Mouse (Mus musculus) kidney, postnatal 0 days (tissue): ENCODE data around the gene Mthfs. TPM values are rescaled to one million over a fixed set of nuclear protein-coding genes. Genes with fewer than 3 reads are reported as not detected.

ENCODE experiments used
- ATAC-seq: fragments of 200-750 bp; cut with Nextera tagmentation; replicated peaks from 2 replicates; pipeline ENCODE4 v1.8.0; 2017; ENCODE audit warnings: low read depth, moderate number of reproducible peaks, moderate TSS enrichment, moderate library complexity; ENCODE audit not compliant: low FRiP score
- DNase-seq: peaks from one replicate; pipeline ENCODE4 v3.0.0-alpha.2; 2016; ENCODE audit warnings: low spot score
- H3K27ac ChIP-seq: fragments of 300-500 bp; sonication (generic); 2 replicates; pipeline ENCODE4 v1.5.1; 2014; ENCODE audit warnings: mild to moderate bottlenecking
- H3K27me3 ChIP-seq: fragments of 300-500 bp; sonication (generic); 2 replicates; pipeline ENCODE4 v1.6.1; 2014; ENCODE audit warnings: low read length, mixed read lengths; ENCODE audit not compliant: insufficient read depth
- H3K36me3 ChIP-seq: fragments of 300-500 bp; sonication (generic); 2 replicates; pipeline ENCODE4 v1.6.1; 2014; ENCODE audit warnings: low read length, mixed read lengths; ENCODE audit not compliant: insufficient read depth
- H3K4me1 ChIP-seq: fragments of 300-500 bp; sonication (generic); replicated peaks from 2 replicates; pipeline ENCODE4 v1.6.1; 2014; ENCODE audit warnings: antibody characterized with exemption, low read length, mixed read lengths; ENCODE audit not compliant: insufficient read depth
- H3K4me2 ChIP-seq: fragments of 300-500 bp; sonication (generic); 2 replicates; pipeline ENCODE4 v1.6.1; 2014; ENCODE audit warnings: mild to moderate bottlenecking, low read length, moderate library complexity, mixed read lengths
- H3K4me3 ChIP-seq: fragments of 300-500 bp; sonication (generic); replicated peaks from 2 replicates; pipeline ENCODE4 v1.5.1; 2014; ENCODE audit warnings: low read depth, low read length
- H3K9ac ChIP-seq: fragments of 300-500 bp; sonication (generic); 2 replicates; pipeline ENCODE4 v1.6.1; 2014; ENCODE audit warnings: low read depth, low read length
- H3K9me3 ChIP-seq: fragments of 300-500 bp; sonication (generic); replicated peaks from 2 replicates; pipeline ENCODE4 v1.6.1; 2016; ENCODE audit warnings: low read length, inconsistent platforms, mixed read lengths
- CTCF ChIP-seq: IDR thresholded peaks from 2 replicates; pipeline ENCODE4 v1.5.1; 2016; ENCODE audit warnings: antibody characterized with exemption, low read depth, mild to moderate bottlenecking, moderate library complexity
- WGBS: fragments of 180-500 bp; shearing (Covaris S2); extraction: QIAGEN DNeasy Blood & Tissue Kit; methylation state at CpG from one replicate; pipeline ENCODE4 v1.1.7; 2014; 5-methylcytosine and 5-hydroxymethylcytosine counted together
- polyA plus RNA-seq: library from polyadenylated mRNA; unstranded; fragments of >200 nt; fragmentation: Nextera tagmentation; extraction: Ambion mirVana; gene quantifications from 2 replicates; pipeline ENCODE4 v1.2.1, GENCODE M21; 2015

The Mthfs gene
- polyA plus RNA-seq, 1 experiment from 2014 or later = 50.1 TPM

DNA sequence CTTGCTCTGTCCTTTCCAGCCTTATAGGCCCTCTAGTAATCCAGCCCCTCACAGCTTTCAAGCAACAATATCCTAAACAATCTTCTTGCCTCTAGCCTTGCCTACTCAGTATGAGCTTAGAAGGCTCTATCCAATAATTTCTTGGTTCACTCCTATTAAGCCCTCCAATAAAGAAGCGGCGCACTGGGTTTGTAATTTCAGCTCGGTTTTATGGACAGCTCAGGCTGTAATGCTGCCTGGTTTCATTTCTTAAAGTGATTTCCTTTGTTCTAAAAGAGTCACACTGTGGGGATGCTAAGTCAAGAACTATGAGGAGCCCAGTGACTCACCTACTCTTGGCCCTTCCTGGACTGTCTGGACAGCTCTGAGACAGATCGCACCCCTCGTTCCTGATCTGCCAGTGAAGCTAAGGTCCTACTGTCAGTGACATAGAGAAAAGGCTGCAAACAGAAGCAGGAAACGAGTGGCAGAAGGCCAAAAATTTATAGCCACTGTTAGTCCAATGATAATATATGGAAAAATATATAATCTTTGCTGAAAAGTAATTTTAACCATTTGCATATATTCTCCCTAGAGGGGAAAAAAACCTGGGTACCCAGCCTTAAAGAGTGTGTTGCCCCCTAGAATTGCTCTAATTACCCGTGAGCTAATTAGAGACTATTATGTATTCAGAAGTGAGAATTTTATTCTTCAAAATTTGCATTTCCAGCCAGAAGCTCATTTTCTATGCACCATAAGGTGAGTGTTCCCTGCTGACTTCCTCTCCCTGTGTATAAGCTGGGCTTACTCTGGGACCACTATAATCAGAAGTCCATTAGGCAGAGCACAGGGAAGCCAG lies 98.1 kb downstream of the Mthfs start:
- ATAC-seq = no peak
- H3K27me3 ChIP-seq = no peaks in the 10 kb centered on the region
- no peak overlapping the region for H3K4me2 ChIP-seq
- H3K9ac ChIP-seq = no peak overlapping the region
- no peak for TF ChIP-seq CTCF
- no peak overlapping the region for H3K27ac ChIP-seq
- no peaks in the 10 kb centered on the region for H3K9me3 ChIP-seq
- WGBS = 68% methylated on average over 7 of the region's 7 CpGs
- no peak overlapping the region for H3K4me3 ChIP-seq
- no peaks in the 10 kb centered on the region for H3K36me3 ChIP-seq
- no peak for DNase-seq
- no peaks in the 10 kb centered on the region for H3K4me1 ChIP-seq

DNA sequence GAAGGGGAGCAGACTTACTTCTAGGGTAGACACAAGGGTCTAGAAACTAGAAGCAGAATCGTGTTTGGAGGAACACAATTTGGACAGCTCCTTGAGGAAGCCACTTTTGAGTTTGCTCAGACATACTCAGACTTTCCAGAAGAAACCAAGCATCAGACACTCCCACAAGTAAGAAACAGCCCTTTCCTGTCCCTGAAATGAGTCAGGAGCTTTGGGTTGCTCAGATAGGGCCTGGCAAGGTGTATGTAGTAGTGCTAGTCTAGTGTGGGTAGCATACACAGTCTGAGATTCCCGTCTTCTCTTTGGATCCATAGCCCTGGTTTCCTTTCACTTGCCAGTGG lies 98.7 kb downstream of the Mthfs start:
- Histone ChIP-seq H3K4me1 (no peaks in the 10 kb centered on the region), H3K36me3 (no peaks in the 10 kb centered on the region), H3K9me3 (no peaks in the 10 kb centered on the region), H3K4me2 (no peak overlapping the region), H3K27me3 (no peaks in the 10 kb centered on the region), H3K27ac (no peak overlapping the region), H3K4me3 (no peak overlapping the region), H3K9ac (no peak overlapping the region)
- TF ChIP-seq CTCF = no peak
- DNase-seq = no peak
- 67% methylated on average over 2 of the region's 2 CpGs for WGBS
- ATAC-seq = no peak

DNA sequence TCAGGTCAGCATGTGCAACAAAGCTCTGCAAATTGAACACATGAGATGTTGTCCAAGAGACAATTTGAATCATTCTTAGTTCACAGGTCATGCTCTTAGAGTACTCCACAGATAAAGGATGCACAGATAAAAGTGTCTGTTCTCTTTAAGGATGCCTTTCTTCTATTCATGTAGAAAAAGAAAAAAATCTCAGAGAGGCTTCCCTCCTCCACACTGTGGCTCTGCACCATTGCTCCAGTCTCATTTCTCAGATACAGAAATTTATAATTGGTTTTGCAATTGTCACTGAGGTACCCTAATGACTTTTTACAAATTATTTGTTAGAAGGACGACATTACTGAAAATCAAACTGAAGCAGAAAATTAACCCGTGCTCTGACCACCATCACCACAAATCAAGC lies 101.2 kb downstream of the Mthfs start:
- no peak for TF ChIP-seq CTCF
- Histone ChIP-seq H3K9me3 (no peaks in the 10 kb centered on the region), H3K4me2 (no peak overlapping the region), H3K4me3 (no peak overlapping the region), H3K4me1 (no peaks in the 10 kb centered on the region), H3K27me3 (no peaks in the 10 kb centered on the region), H3K27ac (no peak overlapping the region), H3K9ac (no peak overlapping the region), H3K36me3 (no peaks in the 10 kb centered on the region)
- ATAC-seq (no peak), DNase-seq (no peak)
- 71% methylated on average over 2 of the region's 2 CpGs for WGBS

DNA sequence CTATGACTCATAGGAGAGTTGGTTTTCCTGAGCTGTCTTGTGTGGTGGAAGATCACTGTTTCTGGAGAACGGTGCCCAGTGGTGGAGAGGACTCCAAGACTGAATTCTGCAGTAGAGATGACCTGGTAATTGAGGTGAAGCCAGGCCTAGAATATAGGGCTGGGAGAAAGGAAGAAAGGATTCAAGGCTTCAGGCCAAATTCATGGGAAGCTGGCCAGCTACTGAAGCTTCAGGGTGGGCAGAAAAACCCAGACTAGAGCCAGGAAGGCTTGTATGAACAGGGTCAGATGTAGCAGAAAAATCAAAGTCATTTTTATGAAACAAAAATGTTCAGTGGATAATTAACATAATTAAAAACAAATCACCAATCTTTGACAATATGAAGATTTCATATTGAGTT lies 163.3 kb downstream of the Mthfs start:
- 56% methylated on average over 1 of the region's 1 CpGs for WGBS
- TF ChIP-seq CTCF = no peak
- no peak for DNase-seq
- ATAC-seq = no peak
- Histone ChIP-seq H3K4me1 (no peaks in the 10 kb centered on the region), H3K9me3 (no peaks in the 10 kb centered on the region), H3K4me2 (no peak overlapping the region), H3K36me3 (no peaks in the 10 kb centered on the region), H3K4me3 (no peak overlapping the region), H3K27me3 (no peaks in the 10 kb centered on the region), H3K9ac (no peak overlapping the region), H3K27ac (no peak overlapping the region)

DNA sequence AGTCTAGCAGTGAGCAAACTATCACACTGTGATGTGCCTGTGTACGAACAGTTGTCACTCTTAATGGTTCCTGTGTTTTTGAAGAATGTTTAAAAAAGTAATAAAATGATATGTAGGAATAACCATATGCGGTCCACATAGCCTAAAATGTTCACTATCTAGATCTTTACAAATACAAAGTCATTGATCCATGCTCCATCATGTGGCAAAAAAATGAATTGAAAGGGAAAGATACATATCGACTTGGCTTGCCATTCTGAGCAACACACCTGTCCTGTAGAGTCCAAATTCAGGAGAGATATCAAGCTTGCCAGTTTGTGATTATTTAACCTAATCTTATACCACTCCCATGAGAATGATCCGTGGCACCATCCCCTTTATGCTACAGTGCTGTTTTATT lies 164.2 kb downstream of the Mthfs start:
- no peak overlapping the region for H3K9ac ChIP-seq
- 82% methylated on average over 4 of the region's 4 CpGs for WGBS

DNA sequence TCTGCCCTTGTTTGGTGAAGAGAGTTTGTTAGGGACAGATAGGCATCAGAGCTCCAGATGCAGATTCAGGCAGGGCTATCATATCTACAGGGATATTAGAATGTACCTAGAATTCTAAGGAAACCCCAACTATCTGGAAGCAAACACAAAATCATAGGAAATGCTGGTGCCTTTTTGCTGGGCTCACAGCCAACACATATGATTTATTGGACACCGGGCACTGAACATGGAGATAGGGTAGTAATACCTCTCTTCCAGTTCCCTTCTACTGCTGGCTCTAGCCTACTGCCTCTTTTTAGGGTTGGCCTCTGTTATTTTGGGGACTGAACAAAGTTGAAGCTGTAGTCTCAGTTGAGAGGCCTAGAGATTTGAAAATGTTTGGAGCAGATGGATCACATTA lies 192.6 kb downstream of the Mthfs start:
- Histone ChIP-seq H3K9me3 (no peaks in the 10 kb centered on the region), H3K4me1 (no peaks in the 10 kb centered on the region), H3K4me2 (no peak overlapping the region), H3K36me3 (no peaks in the 10 kb centered on the region), H3K9ac (no peak overlapping the region), H3K27ac (no peak overlapping the region), H3K4me3 (no peak overlapping the region), H3K27me3 (no peaks in the 10 kb centered on the region)
- 69% methylated on average over 1 of the region's 1 CpGs for WGBS
- DNase-seq (no peak), ATAC-seq (no peak)
- TF ChIP-seq CTCF = no peak

More for the DNA sequence above, 164.2 kb downstream of the Mthfs start:
- Histone ChIP-seq H3K27ac (no peak overlapping the region), H3K36me3 (no peaks in the 10 kb centered on the region), H3K4me3 (no peak overlapping the region), H3K9me3 (no peaks in the 10 kb centered on the region), H3K4me2 (no peak overlapping the region), H3K27me3 (no peaks in the 10 kb centered on the region), H3K4me1 (no peaks in the 10 kb centered on the region)
- ATAC-seq (no peak), DNase-seq (no peak)
- no peak for TF ChIP-seq CTCF

Other genes with a start within 250 kb of the Mthfs start
- not detected in 2 replicates for gene Trim43b, start 117.8 kb upstream of the Mthfs start, polyA plus RNA-seq
- 2.1 and 2.5 TPM in 2 replicates for gene Bcl2a1b, start 11.5 kb upstream of the Mthfs start, polyA plus RNA-seq
- 1.3 and 1.5 TPM in 2 replicates for gene Gm29094, start 11.3 kb upstream of the Mthfs start, polyA plus RNA-seq